Mouse (Mus musculus): ENCODE results near the gene Chrdl2. TPM values are rescaled to one million over a fixed set of nuclear protein-coding genes. Genes with fewer than 3 reads are reported as not detected.
"Not testable (repeated sequence)": the region's sequence is repeated elsewhere in the genome, so short reads cannot be mapped to it uniquely, and the experiment has no call there.

The Chrdl2 gene
- polyA plus RNA-seq, 1 experiment = 0.15 TPM

DNA sequence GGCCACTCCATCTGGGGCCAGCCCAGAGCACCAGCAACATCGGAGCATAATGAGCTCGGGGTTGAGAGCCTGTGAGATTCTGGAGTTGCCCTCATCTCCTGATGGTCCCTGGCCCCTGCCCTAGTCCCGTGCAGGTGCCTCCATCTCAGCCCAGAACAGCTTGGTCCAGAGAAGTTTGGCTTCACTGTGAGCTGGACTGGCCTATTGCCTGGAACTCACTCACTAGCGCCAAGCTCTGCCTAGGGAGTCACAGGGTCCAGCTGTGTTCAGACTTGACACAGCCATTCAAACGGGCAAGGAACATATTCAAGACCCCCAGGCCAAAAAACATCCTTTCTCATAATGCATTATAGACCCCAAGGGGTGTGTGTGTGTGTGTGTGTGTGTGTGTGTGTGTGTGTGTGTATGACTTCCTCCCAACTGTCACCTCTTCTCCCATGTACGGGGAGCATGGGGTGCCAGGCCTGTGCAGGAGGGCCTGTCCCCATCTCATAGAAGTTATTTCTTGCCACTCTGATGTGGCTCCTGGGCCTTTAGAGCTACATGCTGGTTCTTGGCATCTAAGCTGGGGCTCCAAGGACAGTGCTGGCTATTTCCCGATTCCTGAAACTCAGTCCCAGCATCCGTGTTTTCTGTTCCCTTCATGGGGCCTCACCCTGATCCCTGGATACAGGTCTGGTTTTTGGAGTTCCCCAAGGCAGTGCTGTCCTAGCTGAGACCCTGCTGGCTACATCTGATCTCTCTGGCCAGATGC is 25.2 kb downstream of the Chrdl2 start:
- Histone ChIP-seq H3K27me3 (replicated peaks) (peaks cover 85% of the 10 kb centered on the region), H3K4me1 (peaks cover 12% of the 10 kb centered on the region), H3K9me3 (peaks cover 7% of the 10 kb centered on the region), H3K4me3 (replicated peaks) (no peak overlapping the region), H3K36me3 (replicated peaks; ENCODE audit: low read length) (no peaks in the 10 kb centered on the region)
- TF ChIP-seq GATA1 (IDR thresholded peaks at IDR 0.05; ENCODE audit: borderline replicate concordance, low read length) (no peak), FLI1 (IDR thresholded peaks at IDR 0.05; ENCODE audit: low read length) (no peak)

DNA sequence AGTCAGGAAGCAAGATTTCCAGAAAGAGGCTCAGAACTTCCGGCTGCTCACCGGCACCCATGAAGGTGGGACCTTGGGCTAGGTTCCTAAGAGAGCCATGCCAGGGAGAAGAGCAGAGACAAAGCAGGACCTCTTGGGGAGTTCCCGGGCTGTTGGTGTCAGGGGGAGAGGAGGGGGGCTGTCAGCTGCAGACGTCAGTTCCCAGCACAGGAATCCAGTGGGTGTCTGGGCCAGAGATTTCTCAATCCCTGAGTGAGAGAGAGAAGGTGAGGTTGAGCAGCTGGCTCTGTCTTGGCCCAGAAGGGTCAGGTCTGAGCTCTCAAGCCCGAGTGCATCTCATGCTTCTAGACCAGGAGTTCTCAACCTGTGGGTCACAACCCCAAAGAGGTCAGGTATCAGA is 27.7 kb downstream of the Chrdl2 start:
- TF ChIP-seq FLI1 (IDR thresholded peaks at IDR 0.05; ENCODE audit: low read length) (no peak), GATA1 (IDR thresholded peaks at IDR 0.05; ENCODE audit: borderline replicate concordance, low read length) (no peak)

DNA sequence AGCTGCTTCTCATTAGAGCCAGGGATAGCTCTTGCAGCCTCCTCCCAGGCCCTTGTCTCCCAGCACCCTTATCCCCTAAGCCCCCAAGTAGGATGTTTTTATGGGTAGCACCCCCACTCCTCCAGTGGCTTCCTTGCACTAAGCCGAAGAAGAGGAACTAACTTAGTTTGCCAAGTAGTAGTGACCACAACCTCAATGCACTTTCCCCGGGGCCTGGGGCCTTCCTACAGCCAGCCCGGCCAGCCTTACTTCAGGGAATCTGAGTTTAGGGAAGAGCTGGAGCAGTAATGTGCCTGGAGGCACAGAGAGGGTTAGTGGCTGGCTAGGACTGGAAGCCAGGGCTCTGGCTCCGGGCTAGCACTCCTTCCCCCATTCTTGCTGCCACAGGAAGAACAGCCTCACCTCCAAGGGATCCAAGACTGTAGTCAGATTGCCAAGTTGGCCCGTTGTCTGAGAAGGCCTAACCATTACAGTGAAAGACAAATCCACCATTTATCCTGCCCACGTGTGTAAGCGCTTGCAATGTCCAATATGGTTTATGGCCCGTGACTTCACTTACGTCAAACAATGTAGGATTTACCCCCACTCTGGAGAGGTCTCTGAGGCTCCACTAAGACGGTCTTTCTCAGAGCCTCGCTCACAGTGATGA is 29.0 kb downstream of the Chrdl2 start:
- TF ChIP-seq GATA1 (IDR thresholded peaks at IDR 0.05; ENCODE audit: borderline replicate concordance, low read length) = no peak
- TF ChIP-seq FLI1 (IDR thresholded peaks at IDR 0.05; ENCODE audit: low read length) = no peak
- no peaks in the 10 kb centered on the region for H3K36me3 ChIP-seq (replicated peaks; ENCODE audit: low read length)
- peaks cover 20% of the 10 kb centered on the region for H3K9me3 ChIP-seq
- peaks cover 82% of the 10 kb centered on the region for H3K27me3 ChIP-seq (replicated peaks)
- no peak overlapping the region for H3K4me3 ChIP-seq (replicated peaks)
- peaks cover 12% of the 10 kb centered on the region for H3K4me1 ChIP-seq

More for the DNA sequence above, 27.7 kb downstream of the Chrdl2 start:
- Histone ChIP-seq H3K4me1 (peaks cover 12% of the 10 kb centered on the region), H3K27me3 (replicated peaks) (peaks cover 86% of the 10 kb centered on the region), H3K36me3 (replicated peaks; ENCODE audit: low read length) (no peaks in the 10 kb centered on the region), H3K9me3 (peaks cover 20% of the 10 kb centered on the region), H3K4me3 (replicated peaks) (no peak overlapping the region)

DNA sequence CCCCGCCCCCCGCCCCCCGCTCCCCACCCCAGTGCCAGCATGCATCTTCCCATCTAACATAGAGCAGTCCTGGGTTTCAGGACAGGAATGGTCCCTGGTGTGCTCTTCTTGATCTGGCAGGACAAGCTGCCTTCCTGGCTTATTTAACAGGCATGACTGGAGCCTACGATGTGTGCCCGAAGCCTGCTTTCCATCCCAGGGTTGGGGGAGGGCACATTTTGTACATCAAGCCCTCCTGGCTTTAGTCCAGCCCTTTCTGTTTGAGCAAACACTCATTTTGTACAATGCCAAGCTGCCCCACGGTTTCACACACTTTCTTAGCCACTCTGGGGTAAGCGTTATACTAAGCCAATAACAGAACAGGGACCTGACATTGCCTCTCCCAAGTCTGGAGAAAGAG is 30.1 kb downstream of the Chrdl2 start:
- Histone ChIP-seq H3K9me3 (peaks cover 20% of the 10 kb centered on the region), H3K27me3 (replicated peaks) (peaks cover 78% of the 10 kb centered on the region), H3K4me1 (peaks cover 12% of the 10 kb centered on the region), H3K36me3 (replicated peaks; ENCODE audit: low read length) (no peaks in the 10 kb centered on the region), H3K4me3 (replicated peaks) (no peak overlapping the region)
- TF ChIP-seq GATA1 (IDR thresholded peaks at IDR 0.05; ENCODE audit: borderline replicate concordance, low read length) (no peak), FLI1 (IDR thresholded peaks at IDR 0.05; ENCODE audit: low read length) (no peak)

DNA sequence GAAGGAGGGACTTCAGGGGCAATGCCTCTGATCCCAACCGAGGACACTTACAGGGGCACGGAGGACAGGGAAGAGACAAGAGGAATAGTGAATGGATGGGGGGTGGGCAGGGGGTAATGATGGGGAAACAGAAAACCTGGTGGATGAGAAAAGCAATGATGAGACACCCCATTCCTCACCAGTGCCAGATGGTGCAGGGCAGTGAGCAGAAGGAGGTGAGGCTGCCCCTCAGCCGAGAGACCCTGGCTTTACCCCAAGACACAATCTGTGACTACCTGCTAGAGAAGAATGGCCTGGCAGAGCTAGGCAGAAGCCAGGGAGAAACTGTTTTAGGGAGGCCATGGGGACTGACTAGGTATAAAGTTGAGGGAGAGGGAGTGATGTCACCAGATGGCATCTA is 30.5 kb downstream of the Chrdl2 start:
- Histone ChIP-seq H3K27me3 (replicated peaks) (peaks cover 77% of the 10 kb centered on the region), H3K36me3 (replicated peaks; ENCODE audit: low read length) (no peaks in the 10 kb centered on the region), H3K4me1 (peaks cover 12% of the 10 kb centered on the region), H3K9me3 (peaks cover 23% of the 10 kb centered on the region), H3K4me3 (replicated peaks) (no peak overlapping the region)
- TF ChIP-seq GATA1 (IDR thresholded peaks at IDR 0.05; ENCODE audit: borderline replicate concordance, low read length) = no peak
- no peak for TF ChIP-seq FLI1 (IDR thresholded peaks at IDR 0.05; ENCODE audit: low read length)

DNA sequence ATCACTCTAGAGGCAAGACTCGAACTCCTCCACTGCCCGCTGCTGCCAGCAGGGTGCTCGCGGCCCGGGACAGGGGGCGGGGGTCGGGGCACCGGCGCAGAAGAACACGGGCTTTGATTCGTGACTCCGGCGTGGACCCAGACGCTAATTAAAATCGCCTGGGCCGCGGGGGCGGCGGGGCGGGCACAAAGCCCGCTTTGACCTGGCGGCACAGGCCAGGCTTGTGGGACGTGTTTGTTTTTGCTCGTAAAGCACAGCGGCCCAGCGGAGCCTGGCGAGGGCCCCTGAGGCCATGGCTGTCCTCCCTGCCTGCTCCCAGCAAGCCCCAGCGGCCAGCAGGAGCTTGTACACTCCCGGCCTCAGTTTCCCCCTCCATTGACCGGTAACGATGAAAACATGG is 36.1 kb downstream of the Chrdl2 start:
- Histone ChIP-seq H3K4me3 (replicated peaks) (no peak overlapping the region), H3K27me3 (replicated peaks) (peaks cover 85% of the 10 kb centered on the region), H3K36me3 (replicated peaks; ENCODE audit: low read length) (no peaks in the 10 kb centered on the region), H3K9me3 (peaks cover 29% of the 10 kb centered on the region), H3K4me1 (no peaks in the 10 kb centered on the region)
- TF ChIP-seq GATA1 (IDR thresholded peaks at IDR 0.05; ENCODE audit: borderline replicate concordance, low read length) (no peak), FLI1 (IDR thresholded peaks at IDR 0.05; ENCODE audit: low read length) (no peak)

DNA sequence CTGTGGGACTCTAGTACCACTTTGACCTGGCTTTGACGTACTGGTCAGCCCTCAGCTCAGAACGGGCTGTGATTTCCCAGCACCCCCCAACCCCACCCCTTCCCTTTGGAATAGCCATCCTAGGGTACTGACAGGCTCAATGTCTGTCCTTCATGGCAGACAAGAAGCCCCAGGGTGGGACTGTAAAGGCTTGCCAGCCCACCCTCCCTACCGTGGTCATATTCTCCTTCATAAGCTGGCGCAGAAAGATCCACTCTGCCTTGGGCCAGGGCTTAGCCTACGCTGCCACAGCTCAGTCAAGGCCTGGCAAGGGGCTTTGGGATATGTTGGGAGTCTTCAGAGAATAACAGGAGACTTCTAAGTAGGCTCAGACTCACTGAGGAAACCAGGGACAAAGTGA is 37.1 kb downstream of the Chrdl2 start:
- Histone ChIP-seq H3K27me3 (replicated peaks) (peaks cover 83% of the 10 kb centered on the region), H3K4me3 (replicated peaks) (no peak overlapping the region), H3K4me1 (no peaks in the 10 kb centered on the region), H3K36me3 (replicated peaks; ENCODE audit: low read length) (no peaks in the 10 kb centered on the region), H3K9me3 (peaks cover 22% of the 10 kb centered on the region)
- TF ChIP-seq FLI1 (IDR thresholded peaks at IDR 0.05; ENCODE audit: low read length) = no peak
- TF ChIP-seq GATA1 (IDR thresholded peaks at IDR 0.05; ENCODE audit: borderline replicate concordance, low read length) = no peak

DNA sequence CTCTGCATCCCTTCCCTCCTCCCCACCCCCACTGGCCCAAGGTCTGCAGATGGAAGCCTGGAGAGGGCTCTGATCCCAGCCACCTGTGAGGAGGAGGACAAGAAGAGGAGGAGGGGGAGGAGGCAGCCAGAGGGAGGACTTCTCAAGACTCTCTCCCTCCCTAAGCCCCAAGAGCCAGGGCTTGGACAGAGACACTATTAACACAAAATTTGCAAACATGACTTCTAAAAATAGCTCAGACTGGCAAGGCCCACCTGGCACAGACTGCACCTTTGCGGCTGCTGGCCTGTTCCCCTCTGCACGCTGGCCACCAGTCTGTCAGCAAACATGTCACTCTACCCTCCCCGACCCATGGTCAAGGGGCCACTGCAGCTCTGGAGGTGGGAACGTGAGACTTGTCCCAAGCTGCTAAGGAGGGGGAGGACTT is 37.6 kb downstream of the Chrdl2 start:
- Histone ChIP-seq H3K9me3 (peaks cover 17% of the 10 kb centered on the region), H3K4me3 (replicated peaks) (no peak overlapping the region), H3K27me3 (replicated peaks) (peaks cover 83% of the 10 kb centered on the region), H3K36me3 (replicated peaks; ENCODE audit: low read length) (no peaks in the 10 kb centered on the region), H3K4me1 (no peaks in the 10 kb centered on the region)
- no peak for TF ChIP-seq FLI1 (IDR thresholded peaks at IDR 0.05; ENCODE audit: low read length)

DNA sequence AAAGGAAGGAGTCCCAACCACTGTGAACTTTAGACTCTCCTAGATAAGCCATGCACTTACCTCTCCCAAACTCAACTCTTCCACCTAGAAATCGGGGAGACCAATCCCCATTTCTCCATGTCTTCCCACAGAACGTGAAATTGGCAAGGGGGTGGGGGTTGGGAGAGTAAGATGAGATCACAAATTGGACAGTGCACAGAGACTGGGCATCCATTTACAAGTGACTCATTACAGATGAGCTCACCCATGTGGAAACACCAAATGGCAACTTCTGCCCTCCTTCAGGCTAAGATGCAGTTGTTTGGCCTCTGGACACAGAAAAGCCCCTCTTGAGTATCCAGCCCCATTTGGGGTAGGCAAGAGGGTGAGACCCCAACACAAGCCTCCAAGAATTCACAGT is 40.5 kb downstream of the Chrdl2 start:
- peaks cover 81% of the 10 kb centered on the region for H3K27me3 ChIP-seq (replicated peaks)
- no peak for TF ChIP-seq FLI1 (IDR thresholded peaks at IDR 0.05; ENCODE audit: low read length)
- TF ChIP-seq GATA1 (IDR thresholded peaks at IDR 0.05; ENCODE audit: borderline replicate concordance, low read length) = no peak
- H3K36me3 ChIP-seq (replicated peaks; ENCODE audit: low read length) = no peaks in the 10 kb centered on the region
- H3K9me3 ChIP-seq = peaks cover 6% of the 10 kb centered on the region; the same call in 1 of the 2 replicates
- H3K4me1 ChIP-seq = no peaks in the 10 kb centered on the region
- H3K4me3 ChIP-seq (replicated peaks) = no peak overlapping the region

DNA sequence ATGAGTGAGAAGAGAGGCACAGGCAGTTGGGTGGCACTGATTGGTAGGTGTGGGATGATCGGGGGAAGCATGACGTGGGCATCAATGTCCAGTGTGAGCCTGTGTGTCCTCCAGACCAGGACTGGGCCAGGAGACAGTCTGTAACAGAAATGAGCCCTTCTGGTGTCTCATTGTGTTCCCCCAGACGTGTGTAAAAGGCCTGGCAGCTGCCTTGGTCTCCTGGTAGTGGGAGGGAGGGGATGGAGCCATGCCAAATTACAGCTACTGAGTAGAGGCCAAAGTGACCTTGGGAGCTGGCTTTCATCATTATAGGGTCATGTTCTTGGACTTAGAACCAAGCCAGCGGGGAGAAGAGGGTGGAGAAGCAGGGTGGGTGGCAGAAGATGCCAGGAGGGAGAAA is 45.9 kb downstream of the Chrdl2 start:
- Histone ChIP-seq H3K27me3 (replicated peaks) (peaks cover 56% of the 10 kb centered on the region), H3K36me3 (replicated peaks; ENCODE audit: low read length) (no peaks in the 10 kb centered on the region), H3K4me3 (replicated peaks) (no peak overlapping the region), H3K9me3 (no peaks in the 10 kb centered on the region), H3K4me1 (no peaks in the 10 kb centered on the region)
- TF ChIP-seq FLI1 (IDR thresholded peaks at IDR 0.05; ENCODE audit: low read length) (no peak), GATA1 (IDR thresholded peaks at IDR 0.05; ENCODE audit: borderline replicate concordance, low read length) (no peak)

DNA sequence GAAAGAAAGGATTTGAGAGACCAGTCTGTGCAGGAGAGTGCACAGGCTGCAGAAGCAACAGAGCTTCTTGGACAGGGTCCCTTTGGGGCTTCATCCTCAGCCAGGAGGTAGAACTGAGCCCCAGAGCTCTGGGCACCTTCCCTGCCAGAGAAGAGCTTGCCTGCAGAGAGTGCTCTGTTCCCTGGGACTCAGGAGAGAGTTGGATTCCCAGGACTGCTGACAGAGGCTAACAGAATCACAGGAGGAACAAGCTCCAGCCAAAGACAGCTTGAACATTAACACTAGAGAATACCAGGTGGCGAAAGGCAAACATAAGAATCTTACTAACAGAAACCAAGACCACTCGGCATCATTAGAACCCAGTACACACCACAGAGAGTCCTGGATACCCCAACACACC is 47.0 kb downstream of the Chrdl2 start:
- not testable (repeated sequence) for H3K4me3 ChIP-seq (replicated peaks); H3K4me1 ChIP-seq; H3K36me3 ChIP-seq (replicated peaks; ENCODE audit: low read length); H3K9me3 ChIP-seq
- H3K27me3 ChIP-seq (replicated peaks) = peaks cover 54% of the 10 kb centered on the region

Measured in megakaryocyte, embryonic 14.5 days (primary cell).